Mouse (Mus musculus) hindbrain, embryonic 10.5 days (tissue): Measurements from ENCODE around the gene Micu2. TPM values are rescaled to one million over a fixed set of nuclear protein-coding genes. Genes with fewer than 3 reads are reported as not detected.

ENCODE experiments used
- DNase-seq: peaks from one replicate; pipeline ENCODE4 v3.0.0-alpha.2; 2017; ENCODE audit warnings: low spot score
- H3K27ac ChIP-seq: fragments of 300-500 bp; sonication (generic); 2 replicates; pipeline ENCODE4 v1.5.1; 2016; ENCODE audit warnings: mild to moderate bottlenecking, moderate library complexity
- H3K27me3 ChIP-seq: fragments of 300-500 bp; sonication (generic); 2 replicates; pipeline ENCODE4 v1.6.1; 2016; ENCODE audit warnings: mild to moderate bottlenecking; ENCODE audit not compliant: poor library complexity, insufficient read depth, severe bottlenecking
- H3K36me3 ChIP-seq: fragments of 300-500 bp; sonication (generic); 2 replicates; pipeline ENCODE4 v1.6.1; 2016; ENCODE audit warnings: mild to moderate bottlenecking, moderate library complexity
- H3K4me1 ChIP-seq: fragments of 300-500 bp; sonication (generic); replicated peaks from 2 replicates; pipeline ENCODE4 v1.6.1; 2016; ENCODE audit warnings: mild to moderate bottlenecking
- H3K4me3 ChIP-seq: fragments of 300-500 bp; sonication (generic); 2 replicates; pipeline ENCODE4 v1.5.1; 2016; ENCODE audit warnings: mild to moderate bottlenecking, moderate library complexity
- H3K9me3 ChIP-seq: fragments of 300-500 bp; sonication (generic); 2 replicates; pipeline ENCODE4 v1.6.1; 2016; ENCODE audit warnings: mild to moderate bottlenecking, moderate library complexity
- WGBS: fragments of 180-500 bp; shearing (Covaris S2); methylation state at CpG from one replicate; pipeline ENCODE4 v1.1.7; 2016; 5-methylcytosine and 5-hydroxymethylcytosine counted together
- polyA plus RNA-seq: library from polyadenylated mRNA; unstranded; fragments of >200 nt; fragmentation: Nextera tagmentation; extraction: Ambion mirVana; gene quantifications from 2 replicates; pipeline ENCODE4 v1.2.1, GENCODE M21; 2016

The Micu2 gene
- polyA plus RNA-seq, 1 experiment from 2014 or later: 60.3 TPM

- 51% methylated on average over 4 of the region's 4 CpGs for WGBS
- no peak for DNase-seq
- H3K9me3 ChIP-seq: no peaks in the 10 kb centered on the region
These were observed 117.3 kb downstream of the Micu2 start for GRCm38 (mm10) chr14:57881793-57882192.

DNA sequence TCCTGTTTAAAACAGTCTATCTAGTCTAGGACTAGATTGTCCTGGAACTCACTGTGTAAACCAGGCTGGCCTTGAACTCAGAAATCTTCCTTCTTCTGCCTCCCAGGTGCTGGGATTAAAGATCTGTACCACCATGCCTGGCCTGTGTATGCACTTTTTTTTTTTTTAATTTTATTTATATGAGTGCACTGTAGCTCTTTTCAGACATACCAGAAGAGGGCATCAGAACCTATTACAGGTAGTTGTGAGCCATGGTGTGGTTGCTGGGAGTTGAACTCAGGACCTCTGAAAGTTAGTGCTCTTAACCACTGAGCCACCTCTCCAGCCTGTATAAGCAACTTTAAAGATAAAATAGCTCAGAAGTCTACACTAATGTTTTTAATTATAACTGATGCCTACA, 118.0 kb downstream of the Micu2 start:
- Histone ChIP-seq H3K4me3 (no peak overlapping the region), H3K4me1 (peaks cover 8% of the 10 kb centered on the region; the same call in 1 of the 2 replicates), H3K36me3 (0 out of 2 replicates have a peak, but pooled peaks cover 2% of the 10 kb centered on the region), H3K27ac (no peak overlapping the region), H3K9me3 (no peaks in the 10 kb centered on the region), H3K27me3 (no peaks in the 10 kb centered on the region)
- DNase-seq: no peak

More at GRCm38 (mm10) chr14:57881793-57882192, 117.3 kb downstream of the Micu2 start:
- H3K4me3 ChIP-seq: no peak overlapping the region
- H3K27me3 ChIP-seq: no peaks in the 10 kb centered on the region
- H3K36me3 ChIP-seq: peaks cover 7% of the 10 kb centered on the region; the same call in 1 of the 2 replicates
- no peak overlapping the region for H3K27ac ChIP-seq
- peaks cover 8% of the 10 kb centered on the region; the same call in 1 of the 2 replicates for H3K4me1 ChIP-seq

DNA sequence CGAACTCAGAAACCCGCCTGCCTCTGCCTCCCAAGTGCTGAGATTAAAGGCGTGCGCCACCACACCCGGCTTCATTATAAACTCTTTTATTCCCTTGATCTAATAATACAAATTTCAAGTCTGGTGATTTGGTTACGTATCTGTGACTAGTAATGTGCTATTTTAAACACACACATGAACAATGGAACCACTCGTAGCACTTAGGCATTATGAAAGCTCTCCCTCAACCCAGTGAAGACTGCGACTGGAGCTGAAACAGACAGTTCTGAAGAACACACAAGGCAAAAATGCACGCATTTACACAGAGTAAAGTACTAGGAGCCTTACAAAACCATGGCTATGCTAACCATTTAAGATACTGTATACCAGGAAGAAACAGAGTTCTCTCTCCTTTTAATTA, 121.1 kb downstream of the Micu2 start:
- Histone ChIP-seq H3K4me1 (peaks cover 5% of the 10 kb centered on the region; the same call in 1 of the 2 replicates), H3K4me3 (no peak overlapping the region), H3K9me3 (no peaks in the 10 kb centered on the region), H3K36me3 (peaks cover 13% of the 10 kb centered on the region), H3K27me3 (no peaks in the 10 kb centered on the region), H3K27ac (no peak overlapping the region)
- WGBS: 96% methylated on average over 9 of the region's 9 CpGs
- no peak for DNase-seq

- WGBS: 96% methylated on average over 3 of the region's 3 CpGs
- no peaks in the 10 kb centered on the region for H3K4me1 ChIP-seq
- H3K9me3 ChIP-seq: no peaks in the 10 kb centered on the region
- no peak for DNase-seq
- no peak overlapping the region for H3K27ac ChIP-seq
- H3K36me3 ChIP-seq: peaks cover 68% of the 10 kb centered on the region
- no peaks in the 10 kb centered on the region for H3K27me3 ChIP-seq
- H3K4me3 ChIP-seq: no peak overlapping the region
These were observed 132.3 kb downstream of the Micu2 start for GRCm38 (mm10) chr14:57866676-57867276.

Other genes starting within 250 kb of the Micu2 start
- gene Lats2, start 240.9 kb downstream of the Micu2 start, polyA plus RNA-seq: 16.1 and 17.5 TPM in 2 replicates
- 21.3 and 31.3 TPM in 2 replicates for gene Sap18, start 201.1 kb downstream of the Micu2 start, polyA plus RNA-seq
- gene Ska3, start 173.1 kb downstream of the Micu2 start, polyA plus RNA-seq: 43.7 and 51.5 TPM in 2 replicates
- 159 and 161 TPM in 2 replicates for gene Mrpl57, start 173.0 kb downstream of the Micu2 start, polyA plus RNA-seq
- gene Zdhhc20, start 109.0 kb downstream of the Micu2 start, polyA plus RNA-seq: 43.9 and 49.0 TPM in 2 replicates
- 2.8 and 4.4 TPM in 2 replicates for gene Fgf9, start 71.3 kb upstream of the Micu2 start, polyA plus RNA-seq